Mouse (Mus musculus): Measurements from ENCODE around the gene Akap13.

- TF ChIP-seq CTCF (IDR thresholded peaks at IDR 0.05; ENCODE audit: extremely low read depth, insufficient read depth, low read length) = no peak
- no peak for TF ChIP-seq POLR2A (IDR thresholded peaks at IDR 0.05; ENCODE audit: extremely low read depth, insufficient read depth, low read length)
These were observed 347.6 kb downstream of the Akap13 start for GRCm38 (mm10) chr7:75802887-75803286.

All from cortical plate, adult 2 months (tissue).